Mouse (Mus musculus): ENCODE data around the gene Nedd9. TPM values are rescaled to one million over a fixed set of nuclear protein-coding genes. Genes with fewer than 3 reads are reported as not detected.

Nedd9 gene
- polyA plus RNA-seq, 1 experiment from 2014 or later, result 16.4 TPM

DNA sequence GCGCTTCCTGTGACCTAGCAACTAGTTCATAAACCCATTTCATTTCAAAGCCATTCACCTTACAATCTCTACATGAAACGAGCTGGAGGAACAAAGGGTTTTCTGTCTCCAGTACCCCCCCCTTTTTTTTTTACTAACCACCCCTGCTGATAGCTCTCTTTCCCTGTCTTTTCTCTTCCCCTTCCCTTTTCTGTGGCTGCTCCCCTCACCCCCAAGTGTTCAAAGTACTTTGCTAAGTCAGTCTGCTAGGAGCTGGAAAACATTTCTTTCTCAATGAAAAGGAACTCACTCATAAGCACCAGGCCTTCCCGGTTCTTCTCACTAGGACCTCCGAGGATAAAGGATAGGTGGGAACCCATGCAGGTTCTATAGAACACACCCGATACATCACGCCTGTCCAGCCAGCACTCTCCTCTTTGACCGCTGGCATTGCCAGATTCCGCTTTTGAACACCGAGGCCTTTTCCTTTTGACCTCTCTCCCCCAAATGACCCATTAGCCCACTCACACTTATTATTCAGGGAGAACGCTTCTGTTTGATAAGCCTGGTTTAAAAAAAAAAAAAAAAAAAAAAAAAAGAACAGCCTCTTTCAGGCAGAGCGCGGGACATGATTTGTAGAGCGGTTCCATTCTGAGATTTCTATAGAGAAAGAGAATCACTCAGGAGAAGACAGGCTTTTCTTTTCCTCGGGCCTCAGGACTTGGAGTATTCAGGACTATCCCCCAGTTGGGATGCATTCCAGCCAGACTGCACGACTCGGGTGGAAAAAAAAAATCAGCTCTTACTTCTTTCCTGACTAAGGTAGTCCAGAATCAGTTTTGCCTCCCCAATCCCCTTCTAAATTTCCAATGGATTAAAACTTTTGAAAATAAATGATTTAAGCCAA lies 127.6 kb downstream of the Nedd9 start:
- under 1% methylated on average over 16 of the region's 16 CpGs for WGBS
- Histone ChIP-seq H3K4me2 (replicated peaks) (peak overlapping the region; percentile 63), H3K27me3 (0 out of 2 replicates have a peak, but pooled peaks cover 5% of the 10 kb centered on the region), H3K9me3 (no peaks in the 10 kb centered on the region), H3K36me3 (no peaks in the 10 kb centered on the region), H3K4me1 (peaks cover 39% of the 10 kb centered on the region), H3K9ac (replicated peaks) (no peak overlapping the region), H3K4me3 (peak overlapping the region; percentile 59), H3K27ac (replicated peaks) (peak overlapping the region; percentile 89)
- peak; percentile 59 for ATAC-seq (ENCODE audit: low FRiP score, low read depth)

DNA sequence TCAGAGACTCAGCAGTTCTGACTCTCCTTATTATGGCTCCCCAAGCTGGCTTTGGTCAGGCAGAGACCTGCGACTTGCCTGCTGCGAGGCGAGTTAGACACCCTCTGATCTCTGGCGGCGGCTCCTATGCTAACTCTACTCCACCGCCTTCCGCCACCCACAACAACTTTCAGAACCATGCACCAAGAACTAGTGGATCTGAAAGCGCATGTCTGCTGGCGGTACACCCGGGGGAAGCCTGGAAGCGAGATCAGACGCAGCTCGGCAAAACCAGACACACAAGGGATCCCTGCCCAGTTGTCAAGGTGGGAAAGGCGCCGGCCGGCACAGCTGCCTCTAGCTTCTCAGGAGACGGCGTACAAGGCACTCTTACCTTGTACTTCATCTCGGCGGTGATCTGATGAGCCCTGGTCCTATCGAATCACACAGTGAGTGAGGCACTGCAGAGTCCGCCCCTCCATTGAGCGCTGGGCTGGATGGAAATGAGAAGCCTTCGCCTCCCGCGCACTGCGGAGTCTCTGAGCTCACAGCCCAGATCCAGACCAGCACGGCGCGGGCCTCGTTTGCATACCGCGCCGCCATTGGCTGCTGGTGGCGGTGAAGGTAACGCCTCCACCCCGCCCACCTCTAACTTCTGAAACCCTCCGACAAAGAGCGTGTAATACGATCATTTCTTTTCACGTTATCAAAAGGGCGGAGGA lies 128.5 kb downstream of the Nedd9 start:
- peak overlapping the region; percentile 59 for H3K4me3 ChIP-seq
- H3K4me2 ChIP-seq (replicated peaks), result peak overlapping the region; percentile 63
- H3K9ac ChIP-seq (replicated peaks), result peak overlapping the region; percentile 67
- H3K36me3 ChIP-seq, result no peaks in the 10 kb centered on the region
- H3K9me3 ChIP-seq, result no peaks in the 10 kb centered on the region
- H3K27me3 ChIP-seq, result 0 out of 2 replicates have a peak, but pooled peaks cover 5% of the 10 kb centered on the region
- under 1% methylated on average over 42 of the region's 42 CpGs for WGBS
- H3K27ac ChIP-seq (replicated peaks), result peak overlapping the region; percentile 89
- H3K4me1 ChIP-seq, result peaks cover 44% of the 10 kb centered on the region
- peak; percentile 98 for ATAC-seq (ENCODE audit: low FRiP score, low read depth)

DNA sequence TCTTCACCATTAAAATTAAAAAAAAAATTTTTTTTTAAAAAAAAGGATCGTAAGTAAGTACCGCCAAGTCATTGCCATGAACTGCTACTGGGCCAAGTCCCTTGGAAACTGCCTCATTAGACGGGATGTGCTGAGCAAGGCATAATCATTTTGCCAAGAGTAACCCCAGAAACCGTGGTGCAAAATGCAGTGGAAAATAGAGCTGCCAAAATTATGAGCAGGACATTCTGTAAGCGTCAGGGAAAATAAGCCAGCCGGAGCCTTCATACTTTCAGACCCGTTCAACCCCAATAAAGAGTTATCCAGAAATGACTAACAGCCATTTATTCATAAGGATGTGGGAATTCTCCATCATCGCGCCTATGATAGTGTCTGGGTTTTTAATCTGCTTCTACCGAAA lies 129.2 kb downstream of the Nedd9 start:
- Histone ChIP-seq H3K36me3 (no peaks in the 10 kb centered on the region), H3K4me3 (peak overlapping the region; percentile 59), H3K9ac (replicated peaks) (peak overlapping the region; percentile 67), H3K9me3 (no peaks in the 10 kb centered on the region), H3K27ac (replicated peaks) (peak overlapping the region; percentile 89; the same call in 1 of the 2 replicates), H3K27me3 (0 out of 2 replicates have a peak, but pooled peaks cover 5% of the 10 kb centered on the region), H3K4me1 (peaks cover 44% of the 10 kb centered on the region), H3K4me2 (replicated peaks) (peak overlapping the region; percentile 63)
- no peak for ATAC-seq (ENCODE audit: low FRiP score, low read depth)
- WGBS, result 20% methylated on average over 10 of the region's 10 CpGs

DNA sequence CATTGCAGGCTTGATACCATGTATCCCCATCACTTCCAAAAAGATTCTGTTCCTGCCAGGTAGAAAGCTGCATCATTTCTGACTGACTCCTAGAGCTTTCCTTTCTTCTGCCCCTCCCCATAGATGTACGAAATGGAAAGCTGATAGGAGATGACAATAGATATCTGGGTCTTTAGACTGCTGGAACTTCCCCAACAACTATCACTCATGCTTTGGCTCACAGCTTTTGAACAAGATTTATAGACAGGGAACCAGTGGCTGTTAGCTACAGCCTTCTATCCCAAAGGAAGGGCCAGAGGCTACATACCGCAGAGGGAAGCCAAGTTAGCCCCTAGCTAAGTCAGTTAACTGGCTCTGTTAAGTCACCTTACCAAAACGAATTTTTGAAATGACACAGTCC lies 129.6 kb downstream of the Nedd9 start:
- peak overlapping the region; percentile 63 for H3K4me2 ChIP-seq (replicated peaks)
- 0 out of 2 replicates have a peak overlapping the region, but pooled peaks have one; percentile 1 for H3K9ac ChIP-seq (replicated peaks)

DNA sequence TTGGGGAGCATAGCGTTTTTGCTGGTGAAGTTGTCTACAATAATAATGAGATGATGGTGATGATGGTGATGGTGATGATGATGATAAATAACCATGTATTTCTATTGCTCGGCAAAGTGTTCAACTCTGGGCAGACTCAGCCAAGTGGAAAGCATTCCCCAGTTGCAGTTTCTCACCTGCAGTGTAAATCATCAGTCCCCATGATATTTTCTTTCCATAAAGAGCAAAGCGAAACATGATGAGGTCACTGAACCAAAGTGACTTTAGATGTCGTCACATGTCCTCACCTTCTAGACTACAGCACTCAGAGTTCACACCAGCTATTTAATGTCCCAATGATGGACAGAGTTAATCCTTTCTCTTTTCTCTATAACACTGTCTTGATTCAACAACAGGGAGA lies 130.0 kb downstream of the Nedd9 start:
- 71% methylated on average over 4 of the region's 4 CpGs for whole genome bisulfite sequencing
- H3K9me3 ChIP-seq, result no peaks in the 10 kb centered on the region
- 0 out of 2 replicates have a peak, but pooled peaks cover 5% of the 10 kb centered on the region for H3K27me3 ChIP-seq
- H3K27ac ChIP-seq (replicated peaks), result no peak overlapping the region
- H3K4me3 ChIP-seq, result peak overlapping the region; percentile 59
- H3K4me2 ChIP-seq (replicated peaks), result peak overlapping the region; percentile 63
- no peaks in the 10 kb centered on the region for H3K36me3 ChIP-seq
- no peak for ATAC-seq (ENCODE audit: low FRiP score, low read depth)
- 0 out of 2 replicates have a peak overlapping the region, but pooled peaks have one; percentile 1 for H3K9ac ChIP-seq (replicated peaks)
- peaks cover 51% of the 10 kb centered on the region for H3K4me1 ChIP-seq

More for the DNA sequence above, 129.6 kb downstream of the Nedd9 start:
- Histone ChIP-seq H3K9me3 (no peaks in the 10 kb centered on the region), H3K36me3 (no peaks in the 10 kb centered on the region), H3K4me1 (peaks cover 46% of the 10 kb centered on the region), H3K27me3 (0 out of 2 replicates have a peak, but pooled peaks cover 5% of the 10 kb centered on the region), H3K27ac (replicated peaks) (no peak overlapping the region), H3K4me3 (peak overlapping the region; percentile 59)
- 34% methylated on average over 3 of the region's 3 CpGs for WGBS
- no peak for ATAC-seq (ENCODE audit: low FRiP score, low read depth)

DNA sequence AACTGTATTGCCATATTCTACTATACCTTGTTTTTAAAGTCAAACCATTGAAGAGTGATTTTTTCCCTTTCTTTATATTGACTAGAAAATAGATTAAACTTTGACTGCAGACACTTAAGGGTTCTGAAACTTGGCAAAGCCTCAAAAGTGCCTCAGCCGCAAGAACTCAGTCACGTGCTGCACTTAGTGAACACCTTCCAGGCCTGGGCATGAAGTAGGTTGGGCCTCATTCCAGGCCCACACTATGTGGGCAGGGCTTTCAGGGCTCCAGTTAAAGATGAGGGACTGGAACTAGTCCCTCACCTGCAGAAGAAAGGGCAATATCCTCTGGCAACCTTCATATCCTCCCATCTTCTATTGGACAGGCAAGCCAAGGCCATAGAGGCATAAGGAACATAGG lies 131.6 kb downstream of the Nedd9 start:
- Histone ChIP-seq H3K4me2 (replicated peaks) (no peak overlapping the region), H3K4me1 (peaks cover 50% of the 10 kb centered on the region), H3K4me3 (no peak overlapping the region), H3K9me3 (no peaks in the 10 kb centered on the region), H3K9ac (replicated peaks) (no peak overlapping the region), H3K27me3 (no peaks in the 10 kb centered on the region), H3K27ac (replicated peaks) (no peak overlapping the region), H3K36me3 (no peaks in the 10 kb centered on the region)
- WGBS, result 78% methylated on average over 2 of the region's 2 CpGs
- no peak for ATAC-seq (ENCODE audit: low FRiP score, low read depth)

DNA sequence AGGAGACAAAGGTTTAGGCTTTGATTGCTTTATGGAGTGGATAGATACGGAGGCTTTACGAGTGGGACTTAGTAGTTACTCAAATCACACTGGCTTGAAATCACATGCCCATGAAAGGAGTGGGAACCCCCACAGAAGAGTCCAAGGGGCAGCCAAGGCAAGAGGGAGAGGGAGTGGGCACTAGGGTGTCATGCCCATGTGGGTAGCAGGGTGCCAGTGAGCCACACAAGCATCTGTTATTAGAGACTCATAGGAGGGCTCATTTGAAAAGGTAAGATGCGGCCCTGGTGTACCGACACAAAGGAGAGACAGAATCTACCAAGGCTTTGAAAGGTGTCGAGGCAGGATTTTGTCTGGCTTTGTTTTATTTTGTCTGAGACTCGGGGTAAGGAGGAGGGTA lies 132.6 kb downstream of the Nedd9 start:
- no peak for ATAC-seq (ENCODE audit: low FRiP score, low read depth)
- Histone ChIP-seq H3K4me3 (no peak overlapping the region), H3K4me1 (peaks cover 41% of the 10 kb centered on the region), H3K27ac (replicated peaks) (no peak overlapping the region), H3K27me3 (no peaks in the 10 kb centered on the region), H3K9me3 (no peaks in the 10 kb centered on the region), H3K9ac (replicated peaks) (no peak overlapping the region), H3K36me3 (no peaks in the 10 kb centered on the region), H3K4me2 (replicated peaks) (peak overlapping the region; percentile 14; the same call in 1 of the 2 replicates)
- WGBS, result 47% methylated on average over 6 of the region's 6 CpGs

DNA sequence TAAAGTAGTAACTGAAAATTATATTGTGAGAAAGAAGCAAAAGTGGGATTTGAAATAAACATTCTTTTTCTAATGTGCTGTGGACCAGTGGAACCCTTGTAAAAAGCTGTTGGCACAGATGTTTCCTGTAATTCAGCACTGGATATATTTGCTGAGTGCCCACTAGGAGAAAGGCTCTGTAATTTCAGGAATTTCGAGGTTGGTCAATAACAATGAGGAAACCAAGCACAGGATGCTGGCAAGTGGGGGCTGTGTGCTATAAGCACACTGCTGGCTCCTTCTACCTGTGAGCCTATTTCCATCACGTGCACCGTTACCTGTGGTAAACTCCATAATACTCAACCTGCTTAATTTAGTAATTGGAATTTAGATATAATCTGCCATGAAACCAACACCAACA lies 133.5 kb downstream of the Nedd9 start:
- Histone ChIP-seq H3K9ac (replicated peaks) (no peak overlapping the region), H3K27me3 (no peaks in the 10 kb centered on the region), H3K4me1 (peaks cover 41% of the 10 kb centered on the region), H3K27ac (replicated peaks) (no peak overlapping the region), H3K9me3 (no peaks in the 10 kb centered on the region), H3K4me3 (no peak overlapping the region), H3K36me3 (no peaks in the 10 kb centered on the region), H3K4me2 (replicated peaks) (no peak overlapping the region)
- no peak for ATAC-seq (ENCODE audit: low FRiP score, low read depth)
- WGBS, result 79% methylated on average over 3 of the region's 3 CpGs

DNA sequence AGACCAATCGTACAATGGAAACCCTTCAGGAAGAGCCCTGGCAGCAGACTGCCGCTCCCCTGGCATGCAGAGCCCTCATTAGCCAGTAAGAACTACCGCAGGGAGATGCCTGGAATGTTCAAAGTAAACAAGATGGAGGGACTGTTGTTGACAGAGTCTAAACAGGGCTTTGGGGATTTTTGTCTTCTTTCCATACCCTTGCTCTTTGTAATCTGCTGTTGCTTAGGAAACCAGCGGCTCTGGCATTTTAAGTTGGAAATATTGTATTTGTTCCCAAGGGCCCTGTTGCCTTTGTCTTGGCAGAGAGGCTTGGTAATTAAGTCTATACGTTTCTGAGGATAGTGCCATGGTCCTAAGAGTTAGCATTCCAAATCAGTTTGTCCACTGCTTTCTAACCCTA lies 134.8 kb downstream of the Nedd9 start:
- WGBS, result 18% methylated on average over 5 of the region's 5 CpGs
- no peak overlapping the region for H3K4me2 ChIP-seq (replicated peaks)

DNA sequence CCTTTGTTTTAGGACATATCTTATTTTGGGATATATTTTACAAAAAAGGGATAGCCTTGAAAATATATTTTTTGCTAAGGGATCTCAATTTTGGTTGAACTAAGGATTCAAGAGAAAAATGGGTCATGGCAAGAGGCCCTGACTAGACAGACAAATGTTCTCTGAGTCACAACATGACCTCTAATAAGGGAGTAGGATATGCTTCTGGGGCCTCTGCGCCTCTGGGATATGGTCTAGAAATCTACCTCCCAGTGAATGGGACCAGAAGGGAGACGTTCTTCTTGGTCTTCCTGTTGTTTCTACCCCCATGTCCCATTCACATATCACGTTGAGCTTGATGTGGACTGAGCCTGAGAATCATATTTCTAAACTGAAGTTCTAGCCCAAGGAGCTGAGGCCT lies 136.6 kb downstream of the Nedd9 start:
- H3K36me3 ChIP-seq, result no peaks in the 10 kb centered on the region
- H3K4me1 ChIP-seq, result peaks cover 22% of the 10 kb centered on the region
- H3K4me3 ChIP-seq, result no peak overlapping the region
- H3K27ac ChIP-seq (replicated peaks), result no peak overlapping the region
- no peak overlapping the region for H3K9ac ChIP-seq (replicated peaks)
- no peaks in the 10 kb centered on the region for H3K27me3 ChIP-seq
- ATAC-seq (ENCODE audit: low FRiP score, low read depth), result no peak
- H3K4me2 ChIP-seq (replicated peaks), result no peak overlapping the region
- 94% methylated on average over 3 of the region's 3 CpGs for WGBS
- no peaks in the 10 kb centered on the region for H3K9me3 ChIP-seq

More for the DNA sequence above, 134.8 kb downstream of the Nedd9 start:
- Histone ChIP-seq H3K4me3 (no peak overlapping the region), H3K9me3 (no peaks in the 10 kb centered on the region), H3K27me3 (no peaks in the 10 kb centered on the region), H3K9ac (replicated peaks) (no peak overlapping the region), H3K27ac (replicated peaks) (no peak overlapping the region), H3K4me1 (peaks cover 36% of the 10 kb centered on the region), H3K36me3 (no peaks in the 10 kb centered on the region)
- peak; percentile 73 for ATAC-seq (ENCODE audit: low FRiP score, low read depth)

DNA sequence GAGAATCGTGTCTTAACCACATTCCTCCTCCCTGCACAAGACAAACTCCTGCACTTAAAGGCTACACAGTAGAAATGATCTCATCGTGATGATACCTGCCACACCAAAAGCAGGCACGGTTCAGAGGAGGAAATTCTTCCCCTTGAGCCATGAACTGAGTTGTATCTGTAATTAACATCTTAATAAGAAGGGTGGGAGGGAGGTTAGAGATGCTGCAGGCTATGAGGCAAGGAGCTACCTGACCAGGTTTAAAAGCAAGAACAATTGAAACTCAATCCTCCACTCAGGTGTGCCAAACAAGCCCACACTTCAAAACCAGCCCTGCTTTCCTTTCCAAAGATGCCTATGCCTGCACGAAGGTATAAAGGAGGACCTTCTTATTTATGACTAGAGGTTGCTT lies 137.4 kb downstream of the Nedd9 start:
- peaks cover 21% of the 10 kb centered on the region for H3K4me1 ChIP-seq
- no peak overlapping the region for H3K4me3 ChIP-seq
- no peaks in the 10 kb centered on the region for H3K27me3 ChIP-seq
- 76% methylated on average over 4 of the region's 4 CpGs for WGBS
- H3K36me3 ChIP-seq, result no peaks in the 10 kb centered on the region
- no peak overlapping the region for H3K9ac ChIP-seq (replicated peaks)
- H3K4me2 ChIP-seq (replicated peaks), result no peak overlapping the region
- no peaks in the 10 kb centered on the region for H3K9me3 ChIP-seq
- H3K27ac ChIP-seq (replicated peaks), result no peak overlapping the region
- ATAC-seq (ENCODE audit: low FRiP score, low read depth), result no peak

DNA sequence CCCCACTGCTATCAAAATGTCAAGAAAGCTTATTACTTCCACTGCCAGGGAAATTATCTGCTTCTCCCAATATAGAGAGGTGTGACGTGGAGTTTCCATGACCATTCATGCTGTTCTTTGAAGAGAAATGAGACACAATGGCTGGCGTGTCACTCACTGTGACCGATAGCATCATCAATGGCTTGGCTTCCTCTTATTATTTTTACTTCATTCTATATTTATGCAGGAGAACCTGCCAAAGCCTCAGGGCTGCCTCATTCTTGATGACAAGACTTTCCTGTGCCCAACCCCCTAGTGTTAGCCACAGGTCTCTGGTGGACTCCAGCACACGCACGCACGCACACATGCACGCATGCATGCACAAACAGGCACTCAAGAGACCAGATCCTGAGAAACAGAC lies 141.4 kb downstream of the Nedd9 start:
- no peaks in the 10 kb centered on the region for H3K36me3 ChIP-seq
- ATAC-seq (ENCODE audit: low FRiP score, low read depth), result no peak
- no peaks in the 10 kb centered on the region for H3K27me3 ChIP-seq
- no peak overlapping the region for H3K27ac ChIP-seq (replicated peaks)
- 0 out of 2 replicates have a peak, but pooled peaks cover 4% of the 10 kb centered on the region for H3K4me1 ChIP-seq
- no peak overlapping the region for H3K9ac ChIP-seq (replicated peaks)
- H3K9me3 ChIP-seq, result no peaks in the 10 kb centered on the region
- no peak overlapping the region for H3K4me3 ChIP-seq
- 90% methylated on average over 7 of the region's 7 CpGs for WGBS
- no peak overlapping the region for H3K4me2 ChIP-seq (replicated peaks)
